Mouse (Mus musculus) megakaryocyte, adult 5-6 weeks (primary cell): ENCODE measurements at regions not wholly inside any gene's neighbourhood (a gene's known extent, or its start where the extent isn't known, plus 50 kb on each side); places are given as distances from the start of the nearest gene placed in this dataset.

Experiments used
- ATAC-seq: 2 replicates; pipeline ENCODE4 v1.8.0; 2016; ENCODE audit warnings: mild to moderate bottlenecking, inconsistent platforms; ENCODE audit not compliant: poor library complexity, severe bottlenecking

- ATAC-seq, result no peak
Measured at GRCm38 (mm10) chr10:125467503-125467902, 78.2 kb upstream of the Slc16a7 start.

- peak; percentile 33 for ATAC-seq
Measured at GRCm38 (mm10) chr10:125488350-125488749, 99.1 kb upstream of the Slc16a7 start.

GRCm38 (mm10) chr10:125490395-125490794 lies 101.1 kb upstream of the Slc16a7 start:
- ATAC-seq, result no peak

- no peak for ATAC-seq
Measured at GRCm38 (mm10) chr10:125494489-125494888, 105.2 kb upstream of the Slc16a7 start.

GRCm38 (mm10) chr10:125498347-125498746 lies 109.1 kb upstream of the Slc16a7 start:
- no peak for ATAC-seq

GRCm38 (mm10) chr10:125500338-125500737 lies 111.1 kb upstream of the Slc16a7 start:
- ATAC-seq, result peak; percentile 54; the same call in 1 of the 2 replicates

- no peak for ATAC-seq
Measured at GRCm38 (mm10) chr10:125515026-125515425, 125.8 kb upstream of the Slc16a7 start.

- ATAC-seq, result no peak
Measured at GRCm38 (mm10) chr10:125530876-125531275, 141.6 kb upstream of the Slc16a7 start.

- ATAC-seq, result peak; percentile 76
Measured at GRCm38 (mm10) chr10:125538316-125538715, 149.1 kb upstream of the Slc16a7 start.

GRCm38 (mm10) chr10:125586489-125587147 lies 197.4 kb upstream of the Slc16a7 start:
- no peak for ATAC-seq

GRCm38 (mm10) chr10:125593006-125593405 lies 203.7 kb upstream of the Slc16a7 start:
- no peak for ATAC-seq

GRCm38 (mm10) chr10:125607787-125608617 lies 218.7 kb upstream of the Slc16a7 start:
- ATAC-seq, result no peak

- no peak for ATAC-seq
Measured at GRCm38 (mm10) chr10:125610353-125610752, 221.1 kb upstream of the Slc16a7 start.

- ATAC-seq, result no peak
Measured at GRCm38 (mm10) chr10:125612773-125613172, 223.5 kb upstream of the Slc16a7 start.

GRCm38 (mm10) chr10:125621376-125621775 lies 232.1 kb upstream of the Slc16a7 start:
- no peak for ATAC-seq

GRCm38 (mm10) chr10:125623836-125624235 lies 234.6 kb upstream of the Slc16a7 start:
- no peak for ATAC-seq

- ATAC-seq, result no peak
Measured at GRCm38 (mm10) chr10:125667906-125668305, 278.6 kb upstream of the Slc16a7 start.

- ATAC-seq, result no peak
Measured at GRCm38 (mm10) chr10:125673637-125674036, 284.4 kb upstream of the Slc16a7 start.

GRCm38 (mm10) chr10:125679644-125680043 lies 286.3 kb upstream of the Lrig3 start:
- 0 out of 2 replicates have a peak, but pooled peaks have one; percentile 10 for ATAC-seq

- no peak for ATAC-seq
Measured at GRCm38 (mm10) chr10:125685130-125685529, 280.8 kb upstream of the Lrig3 start.

GRCm38 (mm10) chr10:125693505-125693904 lies 272.5 kb upstream of the Lrig3 start:
- ATAC-seq, result no peak

GRCm38 (mm10) chr10:125696159-125696558 lies 269.8 kb upstream of the Lrig3 start:
- no peak for ATAC-seq
